Mouse (Mus musculus): ENCODE results near the gene Pbxip1. TPM values are rescaled to one million over a fixed set of nuclear protein-coding genes. Genes with fewer than 3 reads are reported as not detected.

Pbxip1 gene
- total RNA-seq, 1 experiment: 19.3 TPM

GRCm38 (mm10) chr3:89473838-89474237 lies 37.3 kb downstream of the Pbxip1 start:
- TF ChIP-seq MAFK (IDR thresholded peaks at IDR 0.05; ENCODE audit: insufficient read depth, low read depth, low read length): no peak
- TF ChIP-seq CHD2 (IDR thresholded peaks at IDR 0.05; ENCODE audit: low read depth, low read length): no peak
- TF ChIP-seq HCFC1 (IDR thresholded peaks at IDR 0.05; ENCODE audit: borderline replicate concordance, insufficient read depth, low read length): no peak
- no peak for TF ChIP-seq ZNF384 (IDR thresholded peaks at IDR 0.05; ENCODE audit: low read depth, low read length)
- TF ChIP-seq ZC3H11A (IDR thresholded peaks at IDR 0.05; ENCODE audit: borderline replicate concordance, low read depth, low read length): no peak
- no peaks in the 10 kb centered on the region for H3K9me3 ChIP-seq (ENCODE audit: control insufficient read depth, insufficient read depth, low read depth, low read length)
- no peaks in the 10 kb centered on the region for H3K36me3 ChIP-seq (ENCODE audit: control insufficient read depth, insufficient read depth, low read length, poor library complexity, severe bottlenecking)
- DNase-seq (ENCODE audit: low read depth, low spot score): no peak
- H3K4me1 ChIP-seq (ENCODE audit: control insufficient read depth in 2 of 2, insufficient read depth in 2 of 2, low read length in 2 of 2, poor library complexity in 1 of 2): peaks cover 3 to 4% of the 10 kb centered on the region in 2 experiments; a peak in 2 of 4 replicates
- H3K9ac ChIP-seq (ENCODE audit: insufficient read depth, low read depth, low read length, poor library complexity, severe bottlenecking): no peak overlapping the region
- H3K27ac ChIP-seq (ENCODE audit: insufficient read depth, low read depth, low read length, poor library complexity, severe bottlenecking): no peak overlapping the region
- in situ Hi-C loops (cut with MboI; ENCODE audit: low sequenced_read_pairs in 2 of 2, unreplicated experiment in 2 of 2): no loop called here
- H3K4me3 ChIP-seq (ENCODE audit: insufficient read depth in 1 of 2, low read depth in 1 of 2, low read length in 2 of 2, poor library complexity in 1 of 2, severe bottlenecking in 1 of 2): no peak overlapping the region

- in situ Hi-C loops (cut with MboI; ENCODE audit: low sequenced_read_pairs in 2 of 2, unreplicated experiment in 2 of 2): no loop called here
- H3K4me1 ChIP-seq (ENCODE audit: control insufficient read depth in 2 of 2, insufficient read depth in 2 of 2, low read length in 2 of 2, poor library complexity in 1 of 2): 0 out of 4 replicates have a peak, but pooled peaks cover 0 to 3% of the 10 kb centered on the region in 2 experiments
- H3K4me3 ChIP-seq (ENCODE audit: insufficient read depth in 1 of 2, low read depth in 1 of 2, low read length in 2 of 2, poor library complexity in 1 of 2, severe bottlenecking in 1 of 2): no peak overlapping the region
- H3K27ac ChIP-seq (ENCODE audit: insufficient read depth, low read depth, low read length, poor library complexity, severe bottlenecking): no peak overlapping the region
- no peak overlapping the region for H3K9ac ChIP-seq (ENCODE audit: insufficient read depth, low read depth, low read length, poor library complexity, severe bottlenecking)
- no peak for TF ChIP-seq ZNF384 (IDR thresholded peaks at IDR 0.05; ENCODE audit: low read depth, low read length)
- TF ChIP-seq HCFC1 (IDR thresholded peaks at IDR 0.05; ENCODE audit: borderline replicate concordance, insufficient read depth, low read length): no peak
- no peak for TF ChIP-seq ZC3H11A (IDR thresholded peaks at IDR 0.05; ENCODE audit: borderline replicate concordance, low read depth, low read length)
- TF ChIP-seq MAFK (IDR thresholded peaks at IDR 0.05; ENCODE audit: insufficient read depth, low read depth, low read length): no peak
- H3K36me3 ChIP-seq (ENCODE audit: control insufficient read depth, insufficient read depth, low read length, poor library complexity, severe bottlenecking): no peaks in the 10 kb centered on the region
- H3K9me3 ChIP-seq (ENCODE audit: control insufficient read depth, insufficient read depth, low read depth, low read length): no peaks in the 10 kb centered on the region
- DNase-seq (ENCODE audit: low read depth, low spot score): no peak
Measured at GRCm38 (mm10) chr3:89479055-89479454, 42.5 kb downstream of the Pbxip1 start.

- H3K27ac ChIP-seq (ENCODE audit: insufficient read depth, low read depth, low read length, poor library complexity, severe bottlenecking): no peak overlapping the region
- H3K9ac ChIP-seq (ENCODE audit: insufficient read depth, low read depth, low read length, poor library complexity, severe bottlenecking): no peak overlapping the region
- H3K36me3 ChIP-seq (ENCODE audit: control insufficient read depth, insufficient read depth, low read length, poor library complexity, severe bottlenecking): no peaks in the 10 kb centered on the region
- peak; percentile 89 for DNase-seq (ENCODE audit: low read depth, low spot score)
- H3K9me3 ChIP-seq (ENCODE audit: control insufficient read depth, insufficient read depth, low read depth, low read length): no peaks in the 10 kb centered on the region
- in situ Hi-C loops (cut with MboI; ENCODE audit: low sequenced_read_pairs in 2 of 2, unreplicated experiment in 2 of 2): no loop called here
- peak overlapping the region; percentile 15 to 35; a peak in 1 of 4 replicates for H3K4me3 ChIP-seq (ENCODE audit: insufficient read depth in 1 of 2, low read depth in 1 of 2, low read length in 2 of 2, poor library complexity in 1 of 2, severe bottlenecking in 1 of 2)
- 0 out of 4 replicates have a peak, but pooled peaks cover 0 to under 1% of the 10 kb centered on the region in 2 experiments for H3K4me1 ChIP-seq (ENCODE audit: control insufficient read depth in 2 of 2, insufficient read depth in 2 of 2, low read length in 2 of 2, poor library complexity in 1 of 2)
- TF ChIP-seq HCFC1 (IDR thresholded peaks at IDR 0.05; ENCODE audit: borderline replicate concordance, insufficient read depth, low read length) (no peak), ZNF384 (IDR thresholded peaks at IDR 0.05; ENCODE audit: low read depth, low read length) (no peak), CHD2 (IDR thresholded peaks at IDR 0.05; ENCODE audit: low read depth, low read length) (no peak)
Measured at GRCm38 (mm10) chr3:89481488-89481887, 45.0 kb downstream of the Pbxip1 start.

- Histone ChIP-seq H3K9me3 (ENCODE audit: control insufficient read depth, insufficient read depth, low read depth, low read length) (no peaks in the 10 kb centered on the region), H3K36me3 (ENCODE audit: control insufficient read depth, insufficient read depth, low read length, poor library complexity, severe bottlenecking) (no peaks in the 10 kb centered on the region), H3K4me1 (ENCODE audit: control insufficient read depth in 2 of 2, insufficient read depth in 2 of 2, low read length in 2 of 2, poor library complexity in 1 of 2) (no peaks in the 10 kb centered on the region), H3K9ac (ENCODE audit: insufficient read depth, low read depth, low read length, poor library complexity, severe bottlenecking) (no peak overlapping the region), H3K4me3 (ENCODE audit: insufficient read depth in 1 of 2, low read depth in 1 of 2, low read length in 2 of 2, poor library complexity in 1 of 2, severe bottlenecking in 1 of 2) (no peak overlapping the region), H3K27ac (ENCODE audit: insufficient read depth, low read depth, low read length, poor library complexity, severe bottlenecking) (no peak overlapping the region)
- no peak for TF ChIP-seq MAFK (IDR thresholded peaks at IDR 0.05; ENCODE audit: insufficient read depth, low read depth, low read length)
- no peak for TF ChIP-seq CHD2 (IDR thresholded peaks at IDR 0.05; ENCODE audit: low read depth, low read length)
- no peak for TF ChIP-seq ZNF384 (IDR thresholded peaks at IDR 0.05; ENCODE audit: low read depth, low read length)
- no peak for TF ChIP-seq HCFC1 (IDR thresholded peaks at IDR 0.05; ENCODE audit: borderline replicate concordance, insufficient read depth, low read length)
- no peak for TF ChIP-seq ZC3H11A (IDR thresholded peaks at IDR 0.05; ENCODE audit: borderline replicate concordance, low read depth, low read length)
- DNase-seq (ENCODE audit: low read depth, low spot score): no peak
- in situ Hi-C loops (cut with MboI; ENCODE audit: low sequenced_read_pairs in 2 of 2, unreplicated experiment in 2 of 2): no loop called here
Measured at GRCm38 (mm10) chr3:89482249-89482648, 45.7 kb downstream of the Pbxip1 start.

Measured in ES-E14 (cell line).